Mouse (Mus musculus) myocyte (in vitro differentiated cells): ENCODE results near the gene Ubqln4. TPM values are rescaled to one million over a fixed set of nuclear protein-coding genes. Genes with fewer than 3 reads are reported as not detected.

ENCODE experiments used
- H3K27me3 ChIP-seq: one replicate; pipeline ENCODE4 v1.6.1; 2011; ENCODE audit not compliant: control insufficient read depth, insufficient read depth, insufficient read length
- H3K36me3 ChIP-seq: one replicate; pipeline ENCODE4 v1.6.1; 2011; ENCODE audit not compliant: control insufficient read depth, insufficient read depth
- H3K4me2 ChIP-seq: one replicate; pipeline ENCODE4 v1.6.1; 2011; ENCODE audit warnings: low read depth, control low read depth
- H3K4me3 ChIP-seq: one replicate; pipeline ENCODE4 v1.5.1; 2011; ENCODE audit warnings: mild to moderate bottlenecking, control low read depth, moderate library complexity
- H3K79me2 ChIP-seq: one replicate; pipeline ENCODE4 v1.6.1; 2011; ENCODE audit not compliant: control insufficient read depth, insufficient read depth
- H3ac ChIP-seq: one replicate; pipeline ENCODE4 v1.6.1; 2011; ENCODE audit not compliant: control insufficient read depth, insufficient read length
- CEBPB ChIP-seq: IDR thresholded peaks from 2 replicates; pipeline ENCODE4 v1.6.1; 2011; ENCODE audit warnings: mild to moderate bottlenecking, moderate library complexity; ENCODE audit not compliant: poor library complexity, insufficient read depth, severe bottlenecking
- E2F4 ChIP-seq: IDR thresholded peaks from one replicate; pipeline ENCODE4 v1.6.1; 2011; ENCODE audit warnings: mild to moderate bottlenecking, control low read depth, moderate library complexity; ENCODE audit not compliant: insufficient read depth
- MAX ChIP-seq: IDR thresholded peaks from one replicate; pipeline ENCODE4 v1.6.1; 2011; ENCODE audit warnings: low read depth, mild to moderate bottlenecking, control low read depth
- MYOD1 ChIP-seq, 3 experiments: IDR thresholded peaks; one replicate each; pipeline ENCODE4 v1.6.1; 2011; ENCODE audit warnings: control low read depth in 2 of 3, low read depth in 2 of 3, mild to moderate bottlenecking in 2 of 3, moderate library complexity in 1 of 3; ENCODE audit not compliant: insufficient read length in 2 of 3, control insufficient read depth in 1 of 3
- MYOG ChIP-seq, 3 experiments: IDR thresholded peaks; one replicate each; pipeline ENCODE4 v1.6.1; 2011; ENCODE audit warnings: control low read depth in 2 of 3, low read depth in 2 of 3, mild to moderate bottlenecking in 2 of 3; ENCODE audit not compliant: insufficient read length in 2 of 3, control insufficient read depth in 1 of 3, insufficient read depth in 1 of 3
- POLR2A ChIP-seq: IDR thresholded peaks from one replicate; pipeline ENCODE4 v1.6.1; 2011; ENCODE audit warnings: low read depth, mild to moderate bottlenecking, control low read depth, moderate library complexity; ENCODE audit not compliant: insufficient read length
- POLR2AphosphoS2 ChIP-seq: IDR thresholded peaks from one replicate; pipeline ENCODE4 v1.6.1; 2011; ENCODE audit warnings: low read depth, control low read depth; ENCODE audit not compliant: insufficient read length
- REST ChIP-seq: IDR thresholded peaks from one replicate; pipeline ENCODE4 v1.6.1; 2011; ENCODE audit warnings: mild to moderate bottlenecking, control low read depth, moderate library complexity; ENCODE audit not compliant: insufficient read depth, insufficient read length
- SRF ChIP-seq: IDR thresholded peaks from one replicate; pipeline ENCODE4 v1.6.1; 2011; ENCODE audit warnings: low read depth; ENCODE audit not compliant: control insufficient read depth, insufficient read length
- TCF12 ChIP-seq: IDR thresholded peaks from one replicate; pipeline ENCODE4 v1.6.1; 2011; ENCODE audit warnings: mild to moderate bottlenecking, control low read depth; ENCODE audit not compliant: poor library complexity, insufficient read depth, severe bottlenecking
- TCF3 ChIP-seq: IDR thresholded peaks from one replicate; pipeline ENCODE4 v1.6.1; 2011; ENCODE audit warnings: low read depth, control low read depth; ENCODE audit not compliant: insufficient read length
- USF1 ChIP-seq: IDR thresholded peaks from one replicate; pipeline ENCODE4 v1.6.1; 2011; ENCODE audit warnings: low read depth, mild to moderate bottlenecking, control low read depth, moderate library complexity
- polyA plus RNA-seq: library from polyadenylated mRNA; unstranded; fragments of >200 nt; fragmentation: generic; extraction: Trizol; gene quantifications from one replicate; pipeline ENCODE4 v1.2.1, GENCODE M21; 2012; ENCODE audit warnings: missing spikeins

The Ubqln4 gene
- polyA plus RNA-seq, 1 experiment = 44.9 TPM

GRCm38 (mm10) chr3:88540085-88540484 lies 13.5 kb upstream of the Ubqln4 start:
- TF ChIP-seq MAX (no peak), POLR2A (no peak), REST (no peak), MYOD1 (IDR thresholded peaks at IDR 0.05; ENCODE audit: control insufficient read depth in 1 of 3, insufficient read length in 2 of 3, low read depth in 2 of 3) (no peak), POLR2AphosphoS2 (no peak), SRF (no peak), MYOG (IDR thresholded peaks at IDR 0.05; ENCODE audit: control insufficient read depth in 1 of 3, insufficient read depth in 1 of 3, insufficient read length in 2 of 3, low read depth in 2 of 3) (no peak), TCF3 (no peak), E2F4 (no peak), TCF12 (no peak), USF1 (no peak), CEBPB (no peak)
- no peaks in the 10 kb centered on the region for H3K36me3 ChIP-seq
- H3K4me2 ChIP-seq = no peak overlapping the region
- peaks cover 5% of the 10 kb centered on the region for H3K79me2 ChIP-seq
- no peak overlapping the region for H3ac ChIP-seq
- H3K4me3 ChIP-seq = no peak overlapping the region
- H3K27me3 ChIP-seq = no peaks in the 10 kb centered on the region

- H3K4me3 ChIP-seq = no peak overlapping the region
- no peaks in the 10 kb centered on the region for H3K36me3 ChIP-seq
- no peaks in the 10 kb centered on the region for H3K79me2 ChIP-seq
- no peak for TF ChIP-seq MYOG (IDR thresholded peaks at IDR 0.05; ENCODE audit: control insufficient read depth in 1 of 3, insufficient read depth in 1 of 3, insufficient read length in 2 of 3, low read depth in 2 of 3)
- no peak for TF ChIP-seq REST
- peak; percentile 59 for TF ChIP-seq POLR2AphosphoS2
- peak; percentile 41; the same call in 1 of the 2 replicates for TF ChIP-seq CEBPB
- TF ChIP-seq USF1 = no peak
- no peak for TF ChIP-seq MYOD1 (IDR thresholded peaks at IDR 0.05; ENCODE audit: control insufficient read depth in 1 of 3, insufficient read length in 2 of 3, low read depth in 2 of 3)
- no peak for TF ChIP-seq TCF3
- TF ChIP-seq POLR2A = peak; percentile 20
- TF ChIP-seq TCF12 = no peak
- no peak for TF ChIP-seq SRF
- TF ChIP-seq MAX = no peak
- no peak for TF ChIP-seq E2F4
- no peak overlapping the region for H3ac ChIP-seq
- H3K27me3 ChIP-seq = no peaks in the 10 kb centered on the region
- no peak overlapping the region for H3K4me2 ChIP-seq
These were observed 11.7 kb upstream of the Ubqln4 start for GRCm38 (mm10) chr3:88541622-88542401.

GRCm38 (mm10) chr3:88542486-88542885 lies 11.1 kb upstream of the Ubqln4 start:
- Histone ChIP-seq H3K79me2 (no peaks in the 10 kb centered on the region), H3K4me2 (no peak overlapping the region), H3K36me3 (no peaks in the 10 kb centered on the region), H3ac (no peak overlapping the region), H3K27me3 (no peaks in the 10 kb centered on the region), H3K4me3 (no peak overlapping the region)
- TF ChIP-seq POLR2A = no peak

GRCm38 (mm10) chr3:88543174-88543573 lies 10.4 kb upstream of the Ubqln4 start:
- Histone ChIP-seq H3K4me2 (no peak overlapping the region), H3K27me3 (no peaks in the 10 kb centered on the region), H3K36me3 (no peaks in the 10 kb centered on the region), H3K79me2 (no peaks in the 10 kb centered on the region), H3K4me3 (no peak overlapping the region), H3ac (no peak overlapping the region)
- TF ChIP-seq TCF12 (no peak), TCF3 (no peak), USF1 (no peak), CEBPB (no peak), MAX (no peak), MYOG (IDR thresholded peaks at IDR 0.05; ENCODE audit: control insufficient read depth in 1 of 3, insufficient read depth in 1 of 3, insufficient read length in 2 of 3, low read depth in 2 of 3) (no peak), SRF (no peak), MYOD1 (IDR thresholded peaks at IDR 0.05; ENCODE audit: control insufficient read depth in 1 of 3, insufficient read length in 2 of 3, low read depth in 2 of 3) (no peak), POLR2A (no peak), POLR2AphosphoS2 (no peak), E2F4 (no peak), REST (no peak)
